Mouse (Mus musculus) heart, embryonic 11.5 days (tissue): ENCODE data around the gene Daw1. TPM values are rescaled to one million over a fixed set of nuclear protein-coding genes. Genes with fewer than 3 reads are reported as not detected.

ENCODE experiments used
- ATAC-seq: fragments of 200-750 bp; cut with Nextera tagmentation; replicated peaks from 2 replicates; pipeline ENCODE4 v1.8.0; 2017; ENCODE audit warnings: moderate library complexity; ENCODE audit not compliant: insufficient number of reproducible peaks, low FRiP score, low TSS enrichment
- H3K27ac ChIP-seq: fragments of 300-500 bp; sonication (generic); 2 replicates; pipeline ENCODE4 v1.5.1; 2014; ENCODE audit warnings: mild to moderate bottlenecking, low read depth, low read length
- H3K27me3 ChIP-seq: fragments of 300-500 bp; sonication (generic); 2 replicates; pipeline ENCODE4 v1.6.1; 2014; ENCODE audit warnings: mild to moderate bottlenecking, low read length, mixed read lengths; ENCODE audit not compliant: control insufficient read depth, insufficient read depth
- H3K36me3 ChIP-seq: fragments of 300-500 bp; sonication (generic); 2 replicates; pipeline ENCODE4 v1.6.1; 2014; ENCODE audit warnings: mild to moderate bottlenecking, low read length, moderate library complexity, mixed read lengths; ENCODE audit not compliant: control insufficient read depth, insufficient read depth
- H3K4me1 ChIP-seq: fragments of 300-500 bp; sonication (generic); 2 replicates; pipeline ENCODE4 v1.6.1; 2014; ENCODE audit warnings: low read length; ENCODE audit not compliant: control insufficient read depth, insufficient read depth
- H3K4me2 ChIP-seq: fragments of 300-500 bp; sonication (generic); 2 replicates; pipeline ENCODE4 v1.6.1; 2014; ENCODE audit warnings: mild to moderate bottlenecking, moderate library complexity
- H3K4me3 ChIP-seq: fragments of 300-500 bp; sonication (generic); 2 replicates; pipeline ENCODE4 v1.5.1; 2014; ENCODE audit warnings: low read depth, low read length
- H3K9ac ChIP-seq: fragments of 300-500 bp; sonication (generic); 2 replicates; pipeline ENCODE4 v1.6.1; 2014; ENCODE audit warnings: mild to moderate bottlenecking, low read depth, low read length, moderate library complexity
- H3K9me3 ChIP-seq: fragments of 300-500 bp; sonication (generic); replicated peaks from 2 replicates; pipeline ENCODE4 v1.6.1; 2016; ENCODE audit warnings: low read length; ENCODE audit not compliant: control insufficient read depth
- WGBS: fragments of 180-500 bp; shearing (Covaris S2); extraction: QIAGEN DNeasy Blood & Tissue Kit; methylation state at CpG from one replicate; pipeline ENCODE4 v1.1.7; 2014; ENCODE audit not compliant: insufficient replicate concordance; 5-methylcytosine and 5-hydroxymethylcytosine counted together
- polyA plus RNA-seq: library from polyadenylated mRNA; unstranded; fragments of >200 nt; fragmentation: Nextera tagmentation; extraction: Ambion mirVana; gene quantifications from 2 replicates; pipeline ENCODE4 v1.2.1, GENCODE M21; 2014

Gene Daw1
- 0.25 TPM in 1 of 2 replicates, not detected in the other for polyA plus RNA-seq

DNA sequence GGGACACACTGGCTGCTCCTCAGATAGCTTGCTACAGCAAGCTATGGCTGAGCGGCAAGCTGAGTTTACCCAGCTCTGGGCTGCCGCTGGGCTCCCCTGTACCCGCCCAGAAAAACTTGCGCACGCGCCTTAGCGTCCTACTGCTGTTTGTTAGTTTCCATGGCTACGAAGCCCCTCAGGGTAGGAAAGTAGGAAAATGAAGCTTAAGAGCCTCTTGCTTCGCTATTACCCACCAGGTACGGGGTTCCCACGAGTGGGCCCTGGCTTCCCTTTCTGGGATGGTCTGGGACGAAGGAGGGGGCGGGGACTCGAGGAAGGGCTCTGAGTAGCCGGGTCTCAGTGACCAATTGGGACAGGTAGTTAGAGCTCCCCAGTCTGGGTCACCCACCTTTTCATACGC, at the start of gene Daw1:
TSS of gene Daw1 (plus strand) at position 150 of the 400 bp plus-strand sequence.
- peak within 1 kb of the TSS; percentile 67 for H3K9ac ChIP-seq
- ATAC-seq: peak; percentile 79
- H3K4me3 ChIP-seq: peak within 1 kb of the TSS; percentile 52
- H3K4me2 ChIP-seq: peak within 1 kb of the TSS; percentile 63
- H3K27ac ChIP-seq: no peak within 1 kb of the TSS
- H3K36me3 ChIP-seq: no peaks in the 10 kb centered on the region
- H3K4me1 ChIP-seq: no peaks in the 10 kb centered on the region
- H3K27me3 ChIP-seq: no peaks in the 10 kb centered on the region
- WGBS: 2% methylated on average over 16 of the region's 16 CpGs
- H3K9me3 ChIP-seq: no peaks in the 10 kb centered on the region

GRCm38 (mm10) chr1:83110992-83111391, 48.6 kb upstream of the Daw1 start:
- Histone ChIP-seq H3K4me3 (no peak overlapping the region), H3K9ac (no peak overlapping the region), H3K27ac (no peak overlapping the region), H3K27me3 (no peaks in the 10 kb centered on the region), H3K4me2 (no peak overlapping the region), H3K9me3 (no peaks in the 10 kb centered on the region), H3K4me1 (no peaks in the 10 kb centered on the region), H3K36me3 (no peaks in the 10 kb centered on the region)
- ATAC-seq: no peak

DNA sequence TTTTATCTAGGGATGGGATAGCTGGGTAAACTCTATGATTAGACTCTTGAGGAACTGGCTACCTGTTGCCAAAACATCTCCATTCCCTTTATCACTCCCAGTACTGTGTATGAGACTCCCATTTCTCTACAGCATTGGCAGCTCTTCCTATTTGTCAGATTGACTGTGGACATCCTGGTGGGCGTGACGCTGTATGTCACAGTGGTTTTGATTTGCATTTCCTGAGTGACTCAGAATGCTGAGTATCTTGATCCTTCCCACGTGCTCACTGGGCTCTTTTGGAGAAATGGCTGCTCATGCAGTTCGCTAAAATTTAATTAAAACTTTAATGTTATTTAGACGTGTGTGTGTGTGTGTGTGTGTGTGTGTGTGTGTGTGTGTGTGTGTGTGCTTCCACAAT, 47.8 kb upstream of the Daw1 start:
- H3K4me3 ChIP-seq: no peak overlapping the region
- 69% methylated on average over 5 of the region's 5 CpGs for WGBS
- no peak overlapping the region for H3K4me2 ChIP-seq
- H3K36me3 ChIP-seq: no peaks in the 10 kb centered on the region
- H3K27ac ChIP-seq: no peak overlapping the region
- no peak for ATAC-seq
- H3K9me3 ChIP-seq: no peaks in the 10 kb centered on the region
- H3K9ac ChIP-seq: no peak overlapping the region
- 0 out of 2 replicates have a peak, but pooled peaks cover 3% of the 10 kb centered on the region for H3K4me1 ChIP-seq
- no peaks in the 10 kb centered on the region for H3K27me3 ChIP-seq

DNA sequence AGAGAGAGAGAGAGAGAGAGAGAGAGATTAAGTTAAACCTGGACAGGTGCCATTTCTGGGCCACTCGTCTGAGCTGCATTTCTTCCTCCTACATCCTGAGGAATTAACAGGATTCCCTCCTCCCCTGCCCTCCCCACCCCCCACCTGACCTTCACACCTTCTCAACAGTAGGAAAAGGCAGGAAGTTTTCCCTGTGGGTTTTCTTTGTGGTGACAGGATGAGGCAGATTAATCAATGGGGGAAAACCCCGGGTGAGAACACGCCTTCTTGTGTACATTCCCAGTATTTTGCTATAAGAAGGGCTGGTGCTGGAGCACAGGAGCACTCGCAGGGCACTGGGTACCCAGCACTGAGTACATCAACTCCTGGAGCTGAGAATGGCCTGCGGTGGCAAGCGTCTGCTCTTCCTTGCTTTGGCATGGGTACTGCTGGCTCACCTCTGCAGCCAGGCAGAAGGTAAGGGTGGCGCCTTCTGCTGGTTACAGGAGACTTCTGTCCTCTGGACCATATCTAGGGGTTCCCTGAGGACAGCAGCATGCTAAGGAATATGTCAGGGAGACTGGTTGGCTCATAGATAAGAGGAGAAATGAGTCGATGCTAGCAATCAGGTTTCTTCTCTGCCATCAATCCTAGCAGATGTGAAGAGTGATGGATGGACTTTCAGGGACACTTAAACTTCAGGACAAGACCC, 43.0 kb upstream of the Daw1 start, which contains the start of gene Ccl20:
TSS of gene Ccl20 (plus strand) at position 320 of the 691 bp plus-strand sequence.
- Histone ChIP-seq H3K4me1 (0 out of 2 replicates have a peak, but pooled peaks cover 3% of the 10 kb centered on the region), H3K9ac (no peak within 1 kb of the TSS), H3K4me3 (no peak within 1 kb of the TSS), H3K9me3 (no peaks in the 10 kb centered on the region), H3K36me3 (no peaks in the 10 kb centered on the region), H3K27me3 (no peaks in the 10 kb centered on the region), H3K4me2 (no peak within 1 kb of the TSS), H3K27ac (no peak within 1 kb of the TSS)
- whole genome bisulfite sequencing: 16% methylated on average over 8 of the region's 8 CpGs
- ATAC-seq: no peak

GRCm38 (mm10) chr1:83117217-83117616, 42.3 kb upstream of the Daw1 start:
- H3K27me3 ChIP-seq: no peaks in the 10 kb centered on the region
- 88% methylated on average over 3 of the region's 3 CpGs for WGBS
- no peak for ATAC-seq

DNA sequence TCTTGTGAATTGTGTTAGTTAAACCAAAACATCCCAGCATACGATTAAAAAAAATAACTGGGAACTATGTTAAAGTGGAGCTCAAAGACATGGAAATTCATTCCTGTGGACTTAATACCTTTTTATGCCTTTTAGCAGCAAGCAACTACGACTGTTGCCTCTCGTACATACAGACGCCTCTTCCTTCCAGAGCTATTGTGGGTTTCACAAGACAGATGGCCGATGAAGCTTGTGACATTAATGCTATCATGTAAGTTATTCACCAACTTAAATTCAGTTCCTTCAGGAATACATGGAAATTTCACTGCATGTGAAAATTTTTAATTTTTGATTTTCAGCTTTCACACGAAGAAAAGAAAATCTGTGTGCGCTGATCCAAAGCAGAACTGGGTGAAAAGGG, 41.9 kb upstream of the Daw1 start:
- no peaks in the 10 kb centered on the region for H3K36me3 ChIP-seq
- 0 out of 2 replicates have a peak, but pooled peaks cover 3% of the 10 kb centered on the region for H3K4me1 ChIP-seq
- H3K9ac ChIP-seq: no peak overlapping the region
- H3K27me3 ChIP-seq: no peaks in the 10 kb centered on the region
- H3K9me3 ChIP-seq: no peaks in the 10 kb centered on the region
- no peak for ATAC-seq
- H3K27ac ChIP-seq: no peak overlapping the region
- H3K4me3 ChIP-seq: no peak overlapping the region
- no peak overlapping the region for H3K4me2 ChIP-seq
- 82% methylated on average over 7 of the region's 7 CpGs for WGBS

More at GRCm38 (mm10) chr1:83117217-83117616, 42.3 kb upstream of the Daw1 start:
- no peak overlapping the region for H3K4me2 ChIP-seq
- no peak overlapping the region for H3K4me3 ChIP-seq
- H3K36me3 ChIP-seq: no peaks in the 10 kb centered on the region
- no peak overlapping the region for H3K27ac ChIP-seq
- 0 out of 2 replicates have a peak, but pooled peaks cover 3% of the 10 kb centered on the region for H3K4me1 ChIP-seq
- no peak overlapping the region for H3K9ac ChIP-seq
- no peaks in the 10 kb centered on the region for H3K9me3 ChIP-seq

DNA sequence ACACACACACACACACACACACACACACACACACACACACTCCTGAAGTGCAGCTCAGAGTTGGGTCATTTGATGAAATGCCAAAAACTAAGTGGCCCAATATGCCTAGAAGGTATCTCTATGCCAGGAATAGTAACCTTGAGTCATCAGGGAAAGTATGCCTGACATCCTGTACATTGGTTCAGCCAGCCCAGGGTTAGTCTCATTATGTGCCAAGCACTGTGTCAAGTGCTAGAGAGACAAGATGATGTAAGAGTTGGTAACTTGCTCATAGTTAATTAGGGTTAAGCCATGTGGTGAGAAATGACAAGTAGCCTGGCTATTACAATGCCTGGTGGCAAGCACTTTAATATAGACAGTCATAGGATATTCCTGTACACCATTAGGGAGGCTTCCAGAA, 39.6 kb upstream of the Daw1 start:
- no peak overlapping the region for H3K4me3 ChIP-seq
- H3K36me3 ChIP-seq: no peaks in the 10 kb centered on the region
- no peak for ATAC-seq
- 0 out of 2 replicates have a peak, but pooled peaks cover 3% of the 10 kb centered on the region for H3K4me1 ChIP-seq
- no peaks in the 10 kb centered on the region for H3K27me3 ChIP-seq
- no peak overlapping the region for H3K27ac ChIP-seq
- no peaks in the 10 kb centered on the region for H3K9me3 ChIP-seq
- no peak overlapping the region for H3K9ac ChIP-seq
- H3K4me2 ChIP-seq: no peak overlapping the region

- Histone ChIP-seq H3K4me1 (0 out of 2 replicates have a peak, but pooled peaks cover 3% of the 10 kb centered on the region), H3K36me3 (no peaks in the 10 kb centered on the region), H3K27ac (no peak overlapping the region), H3K27me3 (no peaks in the 10 kb centered on the region), H3K4me2 (no peak overlapping the region), H3K9me3 (no peaks in the 10 kb centered on the region), H3K9ac (no peak overlapping the region), H3K4me3 (no peak overlapping the region)
- no peak for ATAC-seq
- WGBS: 69% methylated on average over 3 of the region's 3 CpGs
Observed at GRCm38 (mm10) chr1:83120312-83120711, 39.2 kb upstream of the Daw1 start.

DNA sequence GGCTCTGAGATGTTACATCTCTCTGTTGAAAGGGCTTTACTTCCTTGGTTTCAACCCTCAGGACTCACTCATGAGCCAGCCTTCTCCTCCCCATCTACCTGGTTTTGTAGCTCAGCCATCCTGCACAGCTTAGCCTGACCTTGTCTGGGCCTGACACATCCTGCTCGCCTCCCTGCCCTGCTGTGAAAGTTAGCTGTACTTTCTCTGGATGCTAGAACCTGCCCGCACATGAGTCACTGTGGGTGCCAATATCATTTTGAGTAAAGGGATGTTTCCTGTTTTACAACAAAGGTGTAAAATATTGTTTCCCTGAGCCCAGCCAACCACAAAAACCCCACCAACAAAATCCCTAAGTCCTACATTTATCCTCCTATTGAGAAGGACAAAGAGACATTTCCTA, 36.4 kb upstream of the Daw1 start:
- H3K27ac ChIP-seq: no peak overlapping the region
- H3K36me3 ChIP-seq: no peaks in the 10 kb centered on the region
- no peak overlapping the region for H3K4me2 ChIP-seq
- H3K9ac ChIP-seq: no peak overlapping the region
- H3K27me3 ChIP-seq: no peaks in the 10 kb centered on the region
- no peaks in the 10 kb centered on the region for H3K4me1 ChIP-seq
- H3K4me3 ChIP-seq: no peak overlapping the region
- 84% methylated on average over 2 of the region's 2 CpGs for WGBS
- no peak for ATAC-seq
- no peaks in the 10 kb centered on the region for H3K9me3 ChIP-seq
